Mouse (Mus musculus): ENCODE data around the gene Gm10644. TPM values are rescaled to one million over a fixed set of nuclear protein-coding genes. Genes with fewer than 3 reads are reported as not detected.
A peak's percentile ranks its signal among the peaks of the same experiment; 100 is the strongest.

Gene Gm10644
- polyA plus RNA-seq, 1 experiment from 2014 or later: 0.10 TPM

DNA sequence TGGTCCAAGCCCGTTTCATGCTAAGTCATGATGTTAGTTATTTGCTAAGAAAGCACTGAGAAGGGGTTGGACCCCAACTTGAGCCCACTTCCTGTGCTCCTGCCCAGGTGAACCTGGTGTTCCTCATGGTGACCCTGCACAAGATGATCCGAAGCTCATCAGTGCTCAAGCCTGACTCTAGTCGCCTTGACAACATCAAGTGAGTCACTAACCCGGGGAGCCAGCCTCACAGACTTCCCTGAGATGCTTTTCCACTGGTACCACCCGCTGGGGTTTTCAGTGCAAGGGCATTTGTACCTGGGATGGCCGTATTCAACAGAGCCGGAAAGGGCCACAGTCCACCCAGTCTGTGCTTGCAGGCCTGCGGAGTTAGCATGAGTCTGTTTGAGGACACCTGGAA lies 19.6 kb downstream of the Gm10644 start:
- no peak for DNase-seq (ENCODE audit: low spot score)

GRCm38 (mm10) chr8:83934994-83935393 lies 20.0 kb downstream of the Gm10644 start:
- no peak for DNase-seq (ENCODE audit: low spot score)

- no peak for DNase-seq (ENCODE audit: low spot score)
Measured at GRCm38 (mm10) chr8:83934222-83934621, 20.8 kb downstream of the Gm10644 start.

- DNase-seq (ENCODE audit: low spot score): no peak
Measured at GRCm38 (mm10) chr8:83926266-83926665, 28.7 kb downstream of the Gm10644 start.

GRCm38 (mm10) chr8:83924585-83924984 lies 30.4 kb downstream of the Gm10644 start:
- DNase-seq (ENCODE audit: low spot score): no peak

GRCm38 (mm10) chr8:83922727-83923126 lies 32.3 kb downstream of the Gm10644 start:
- DNase-seq (ENCODE audit: low spot score): no peak

- DNase-seq (ENCODE audit: low spot score): peak; percentile 81
Measured at GRCm38 (mm10) chr8:83921558-83921957, 33.4 kb downstream of the Gm10644 start.

DNA sequence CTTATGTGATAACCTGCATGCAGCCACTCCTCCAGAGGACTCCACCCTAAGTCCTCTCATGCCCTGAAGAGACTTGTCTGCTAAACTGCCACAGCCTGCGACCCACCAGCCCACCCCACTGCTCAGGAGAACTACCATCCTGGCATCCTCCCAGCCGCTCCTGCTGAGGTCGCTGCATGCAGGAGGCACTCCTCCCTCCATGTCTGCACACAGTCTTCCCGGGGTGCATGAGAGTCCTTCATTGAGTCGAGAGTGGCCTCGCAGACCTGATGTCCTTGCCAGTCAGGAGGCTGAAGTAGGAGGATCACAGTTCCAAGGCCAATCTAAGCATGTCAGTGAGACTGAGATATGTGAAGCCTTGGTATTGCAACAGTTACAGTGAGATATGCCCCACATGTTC lies 37.4 kb downstream of the Gm10644 start:
- no peak for DNase-seq (ENCODE audit: low spot score)

- no peak for DNase-seq (ENCODE audit: low spot score)
Measured at GRCm38 (mm10) chr8:83916015-83916414, 39.0 kb downstream of the Gm10644 start.

- no peak for DNase-seq (ENCODE audit: low spot score)
Measured at GRCm38 (mm10) chr8:83914860-83915259, 40.1 kb downstream of the Gm10644 start.

DNA sequence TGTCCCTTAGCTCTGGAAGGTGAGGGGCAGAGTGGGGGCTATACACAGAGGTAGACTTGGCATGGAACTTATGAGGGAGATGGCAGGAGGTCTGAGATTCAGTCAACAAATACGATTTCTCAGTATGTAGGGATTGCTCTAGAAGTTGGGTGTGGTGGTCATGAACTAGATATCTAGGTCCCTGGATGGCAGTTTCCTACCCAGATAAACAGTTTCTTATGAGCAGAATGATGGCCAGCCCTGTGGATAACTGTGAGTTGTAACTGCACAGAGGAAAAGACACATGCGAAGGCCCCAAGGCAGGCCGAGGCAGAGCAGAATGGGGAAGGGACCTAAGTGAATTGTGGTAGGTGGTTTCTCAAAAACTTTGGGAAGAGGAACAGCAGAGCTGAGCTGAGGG lies 40.8 kb downstream of the Gm10644 start:
- no peak for DNase-seq (ENCODE audit: low spot score)

DNA sequence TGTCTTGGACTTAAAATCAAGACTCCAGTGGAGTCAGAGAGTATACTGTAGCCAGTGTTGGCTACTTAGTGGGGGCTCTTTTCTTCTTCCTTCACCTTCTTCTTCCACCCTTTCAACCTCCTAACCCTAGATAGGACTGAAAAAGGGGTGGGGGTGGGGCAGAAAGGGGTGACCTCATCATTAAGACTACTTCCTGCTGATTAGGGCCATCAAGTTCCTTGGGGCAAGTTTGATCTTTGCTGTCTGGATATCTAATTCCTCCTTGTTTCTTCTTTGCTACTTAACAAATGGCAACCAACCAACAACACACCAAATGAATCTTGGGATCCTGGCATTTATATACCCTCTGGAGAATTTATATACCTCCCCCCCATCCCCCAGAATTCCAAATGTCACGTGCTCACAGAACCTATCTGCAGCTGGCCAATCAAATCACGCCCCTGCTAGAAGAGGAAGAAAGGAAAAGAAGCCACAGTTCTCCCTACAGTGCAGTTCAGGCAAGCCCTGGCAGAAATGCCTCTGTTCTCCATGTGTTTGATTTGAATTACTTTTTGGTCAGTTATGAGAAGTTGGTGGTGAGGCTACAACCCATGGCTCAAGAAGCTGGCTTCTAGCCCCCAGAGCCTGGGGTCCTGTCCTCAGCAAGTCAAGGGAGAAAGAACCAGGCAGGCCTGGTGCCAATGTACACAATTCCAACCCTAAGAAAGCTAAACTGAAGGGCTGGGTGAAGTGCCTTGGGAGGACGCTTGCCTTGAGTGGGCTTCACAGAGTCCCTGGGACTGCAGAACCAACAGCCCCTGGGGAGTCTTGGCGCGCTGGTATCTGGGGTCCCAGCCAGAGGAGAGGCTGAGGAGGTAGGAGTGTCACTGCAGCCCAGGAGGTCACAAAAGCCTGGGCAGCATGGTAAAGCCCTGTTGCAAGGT lies 42.9 kb downstream of the Gm10644 start:
- DNase-seq (ENCODE audit: low spot score): no peak

GRCm38 (mm10) chr8:83909311-83909710 lies 45.7 kb downstream of the Gm10644 start:
- DNase-seq (ENCODE audit: low spot score): no peak

DNA sequence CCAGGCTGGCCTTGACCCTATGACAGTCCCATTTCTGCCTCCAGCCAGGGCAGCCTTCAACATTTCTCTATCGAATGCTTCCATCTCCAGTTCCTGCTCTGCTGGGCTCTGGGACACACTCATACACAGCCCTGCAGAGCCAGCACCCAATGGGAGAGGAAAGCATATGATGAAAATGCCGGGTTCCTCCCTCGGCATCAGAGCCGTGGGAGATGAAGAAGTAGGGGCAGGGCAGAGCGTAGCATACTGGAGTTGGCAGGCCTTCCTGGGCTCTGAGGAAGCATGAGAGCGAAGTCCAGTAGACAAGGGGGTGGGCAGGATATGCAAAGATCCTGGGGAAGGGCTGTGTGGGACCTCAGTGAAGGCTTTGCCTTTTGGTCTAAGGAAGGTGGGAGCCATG lies 46.4 kb downstream of the Gm10644 start:
- no peak for DNase-seq (ENCODE audit: low spot score)

DNA sequence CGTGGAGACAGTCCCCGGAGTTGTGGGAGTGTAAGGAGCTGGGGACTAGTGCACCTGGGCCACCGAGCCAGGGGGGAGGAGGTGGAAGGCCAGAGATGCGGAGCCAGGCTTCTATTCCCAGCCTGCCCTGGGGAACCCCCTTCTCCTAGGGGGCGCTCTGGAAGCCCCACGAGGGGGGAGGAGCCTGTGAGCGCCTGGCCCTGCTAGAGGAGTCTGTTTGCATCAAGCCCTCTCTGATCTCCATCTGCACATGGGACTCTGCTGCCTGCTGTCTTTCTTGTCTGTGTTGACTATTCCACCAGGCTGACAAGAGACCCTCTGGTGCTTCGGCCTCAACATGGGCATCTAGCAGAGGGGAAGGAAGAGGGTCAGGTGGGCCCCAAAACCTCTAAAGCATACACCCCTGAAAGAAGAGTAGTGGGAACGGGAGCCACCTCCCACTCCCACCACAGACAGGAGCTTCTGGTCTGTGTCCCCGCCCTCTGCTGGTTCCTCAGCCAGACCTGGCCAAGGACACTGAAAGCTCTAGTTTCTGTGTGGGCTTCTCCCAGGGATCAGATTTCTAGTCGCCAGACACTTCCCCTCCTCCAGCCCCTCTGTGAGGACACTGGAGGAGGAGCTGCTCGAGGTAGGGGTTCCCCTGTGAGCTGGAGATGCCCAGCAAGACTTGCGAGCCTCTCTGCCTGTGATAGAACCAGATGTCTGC lies 51.9 kb downstream of the Gm10644 start:
- DNase-seq (ENCODE audit: low spot score): peak; percentile 48

GRCm38 (mm10) chr8:83901566-83902485 lies 53.2 kb downstream of the Gm10644 start:
- DNase-seq (ENCODE audit: low spot score): no peak

DNA sequence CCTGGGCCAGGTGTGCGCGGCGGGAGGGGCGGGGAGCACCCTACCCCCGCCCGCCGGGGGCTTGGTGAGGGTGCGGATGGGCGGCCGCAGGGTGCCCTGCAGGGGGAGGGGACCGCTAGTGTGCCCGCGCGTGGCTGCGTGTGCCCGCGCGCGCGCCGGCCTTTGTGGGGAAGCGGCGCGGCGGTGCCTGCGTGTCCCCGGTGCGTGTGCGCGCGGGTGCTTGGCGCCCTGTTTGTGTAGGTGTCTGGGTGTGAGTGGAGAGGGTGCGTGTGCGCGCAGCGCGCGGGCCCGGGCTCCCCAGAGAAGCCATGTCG lies 54.1 kb downstream of the Gm10644 start:
- DNase-seq (ENCODE audit: low spot score): peak; percentile 60

- DNase-seq (ENCODE audit: low spot score): no peak
Measured at GRCm38 (mm10) chr8:83900266-83900956, 54.6 kb downstream of the Gm10644 start.

DNA sequence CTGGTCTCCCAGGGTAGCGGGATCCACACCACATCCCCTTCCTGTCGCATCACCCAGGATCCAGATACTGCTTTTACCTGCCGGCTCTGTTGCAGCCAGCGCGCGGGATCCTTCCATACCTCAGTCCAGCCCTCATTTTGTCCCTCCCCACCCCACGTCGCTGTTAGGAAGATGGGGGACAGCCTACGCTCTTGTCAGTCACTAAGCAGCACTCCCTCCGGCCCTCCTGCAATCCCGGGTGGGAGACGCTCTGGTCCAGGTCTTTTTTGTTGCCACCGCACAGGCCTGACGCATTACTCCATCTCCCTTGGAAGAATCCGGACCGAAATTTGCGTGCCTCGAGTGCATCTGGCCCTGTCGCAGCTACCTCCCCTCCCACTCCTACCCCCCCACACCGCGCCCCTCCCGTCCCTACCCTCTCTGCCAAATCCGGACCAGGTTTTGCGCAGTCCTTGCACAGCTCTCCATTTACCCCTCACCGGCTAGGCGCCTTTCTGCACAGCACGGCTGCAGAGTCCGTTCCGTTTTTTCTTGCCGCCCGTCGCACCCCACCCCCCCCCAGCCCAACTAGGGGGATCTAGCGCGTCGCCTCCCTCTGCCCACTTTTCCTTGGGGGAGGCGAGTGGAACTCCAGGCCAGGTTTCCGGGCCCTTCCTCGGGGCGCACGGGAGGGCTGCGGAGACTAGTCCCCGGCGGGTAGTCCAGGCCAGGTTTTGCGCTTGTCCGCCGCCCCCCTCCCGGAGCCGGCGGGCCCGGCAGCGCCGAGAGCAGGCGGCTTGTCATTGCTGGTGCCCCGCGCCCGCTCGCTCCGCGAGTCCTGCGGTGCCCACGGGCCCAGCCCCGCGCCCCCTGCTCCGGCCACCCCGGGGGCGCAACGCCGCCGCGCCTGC lies 55.4 kb downstream of the Gm10644 start, which contains the start of gene Adgrl1:
Gene Adgrl1 (plus strand): TSS at position 743 of the 890 bp plus-strand sequence.
- peak; percentile 89 for DNase-seq (ENCODE audit: low spot score)

GRCm38 (mm10) chr8:83898985-83899362 lies 56.0 kb downstream of the Gm10644 start:
- DNase-seq (ENCODE audit: low spot score): peak; percentile 71

All from thymus, postnatal 0 days (tissue).